Mouse (Mus musculus) cerebellum, adult 9-11 months (tissue): Measurements from ENCODE around the gene Cflar.
"Not testable (repeated sequence)": the region's sequence is repeated elsewhere in the genome, so short reads cannot be mapped to it uniquely, and the experiment has no call there.

Experiments used
- DNase-seq: peaks from one replicate; pipeline ENCODE4 v3.0.0; 2022

Gene Cflar

GRCm38 (mm10) chr1:58727747-58728589 lies 16.7 kb downstream of the Cflar start:
- peak; percentile 82 for DNase-seq

DNA sequence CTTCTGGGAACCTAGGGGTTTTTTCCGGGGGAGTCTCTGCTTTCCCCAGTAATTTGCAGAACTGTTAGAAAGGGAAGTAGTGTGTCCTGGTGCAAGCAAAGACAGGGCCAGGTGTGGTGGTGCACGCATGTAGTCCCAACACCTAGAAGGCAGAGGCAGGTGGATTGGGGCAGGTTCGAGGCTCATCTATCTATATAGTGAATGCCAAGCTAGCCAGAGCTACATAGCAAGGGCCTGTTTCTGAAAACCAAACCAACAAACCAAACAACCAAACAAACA lies 17.2 kb downstream of the Cflar start:
- no peak for DNase-seq

- DNase-seq = no peak
Measured at GRCm38 (mm10) chr1:58733636-58734035, 22.3 kb downstream of the Cflar start.

DNA sequence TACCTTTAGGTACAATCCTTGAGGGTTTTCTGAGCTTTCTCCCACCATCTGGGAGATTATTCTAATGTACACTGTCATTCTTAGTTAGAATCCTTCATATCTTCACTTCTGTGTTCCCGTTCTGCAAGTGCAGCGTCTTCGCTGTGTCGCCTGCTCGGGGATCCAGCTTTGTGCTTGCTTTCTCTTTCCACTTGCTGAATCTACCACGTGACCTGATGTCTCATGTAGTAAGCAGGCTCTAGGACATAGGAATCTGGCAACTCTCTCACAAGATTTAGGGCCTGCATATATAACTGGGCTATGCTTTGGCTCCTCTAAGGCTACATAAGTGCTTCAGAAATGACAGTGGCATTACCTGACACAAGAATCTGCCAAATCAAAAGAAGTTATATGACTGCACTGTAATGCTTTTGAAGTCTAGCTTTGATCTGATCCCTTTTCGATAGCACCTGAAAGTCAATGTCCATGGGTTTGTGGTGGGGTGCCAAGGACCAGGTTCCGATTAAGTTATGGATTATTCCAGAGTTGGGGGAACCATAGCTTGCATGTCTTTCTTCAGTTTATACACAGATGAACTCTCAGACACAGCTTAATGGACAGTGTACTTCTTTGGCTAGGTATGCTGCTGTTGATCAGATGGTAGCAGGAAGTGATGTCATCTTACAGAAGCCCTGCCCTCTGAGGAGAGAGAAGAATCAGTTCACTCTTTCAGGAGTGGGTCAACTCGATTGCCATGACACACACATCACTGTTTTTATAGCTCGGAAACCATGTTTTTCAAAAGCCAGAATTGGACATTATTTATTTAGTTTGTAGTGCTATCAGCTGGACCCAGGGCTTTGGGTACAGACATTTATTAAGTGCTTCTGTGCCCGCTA lies 23.0 kb downstream of the Cflar start:
- DNase-seq = no peak

DNA sequence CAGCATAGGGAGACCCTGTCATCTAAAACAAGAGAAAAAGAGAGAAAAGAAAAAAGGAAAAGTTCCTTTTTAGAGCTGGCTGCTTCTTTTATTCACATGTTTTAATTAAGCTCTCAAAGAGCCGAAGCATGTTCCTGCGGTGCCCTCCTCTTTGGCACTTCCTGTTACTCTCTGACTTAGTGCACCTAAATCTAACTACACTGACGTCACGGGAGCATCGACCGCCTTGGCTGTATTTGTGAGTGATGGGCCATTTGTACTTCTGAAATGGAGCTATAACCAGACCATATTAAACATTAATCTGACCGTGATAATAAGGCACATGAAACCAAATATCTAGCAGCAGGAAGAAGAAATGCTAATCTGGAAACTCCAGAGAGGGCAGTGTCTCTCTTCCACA lies 24.7 kb downstream of the Cflar start:
- no peak for DNase-seq

GRCm38 (mm10) chr1:58736968-58737367 lies 25.7 kb downstream of the Cflar start:
- DNase-seq = no peak

DNA sequence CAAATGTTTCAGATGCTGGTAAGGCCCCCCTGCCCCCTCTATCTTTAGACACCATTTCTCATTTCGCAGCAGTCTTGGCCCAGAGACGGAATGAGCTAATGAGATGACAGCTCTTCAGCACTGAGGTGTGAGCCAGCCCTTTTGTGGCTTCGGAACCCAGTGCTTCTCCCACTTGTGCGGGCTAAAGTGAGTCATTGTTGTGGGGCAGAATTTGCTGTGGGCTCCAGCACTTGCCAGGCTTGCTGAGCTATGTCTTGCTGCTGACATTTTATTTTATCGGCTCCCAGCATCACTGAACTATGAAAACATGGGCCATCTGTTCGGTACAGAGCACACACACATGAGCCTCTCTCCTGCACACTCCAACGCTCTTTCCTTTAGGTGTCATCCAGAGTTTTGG lies 28.2 kb downstream of the Cflar start:
- DNase-seq = peak; percentile 79

DNA sequence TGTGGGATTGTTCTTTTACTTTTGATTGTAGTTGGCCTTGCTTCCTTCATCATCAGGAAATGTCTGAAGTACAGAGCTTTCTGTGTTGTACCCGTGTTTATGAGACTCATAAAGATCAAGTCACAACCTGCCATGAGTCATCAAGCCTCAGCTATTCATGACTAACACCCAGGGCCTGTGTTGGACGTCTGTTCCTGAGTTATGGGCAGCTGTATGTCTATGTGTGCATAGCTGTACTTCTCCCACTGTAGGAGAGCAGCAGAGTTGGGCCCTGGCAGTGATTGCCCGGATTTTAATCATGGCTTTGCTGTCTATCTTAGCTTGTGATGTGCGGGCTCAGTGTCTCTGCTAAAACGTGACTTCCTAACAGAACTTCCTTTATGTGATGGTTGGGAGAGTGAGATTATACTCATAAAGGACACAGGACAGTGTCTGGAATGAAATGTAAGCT lies 31.3 kb downstream of the Cflar start:
- no peak for DNase-seq

- no peak for DNase-seq
Measured at GRCm38 (mm10) chr1:58743252-58743651, 31.9 kb downstream of the Cflar start.

GRCm38 (mm10) chr1:58744645-58745044 lies 33.3 kb downstream of the Cflar start:
- DNase-seq = no peak

- peak; percentile 68 for DNase-seq
Measured at GRCm38 (mm10) chr1:58746880-58747279, 35.6 kb downstream of the Cflar start.

DNA sequence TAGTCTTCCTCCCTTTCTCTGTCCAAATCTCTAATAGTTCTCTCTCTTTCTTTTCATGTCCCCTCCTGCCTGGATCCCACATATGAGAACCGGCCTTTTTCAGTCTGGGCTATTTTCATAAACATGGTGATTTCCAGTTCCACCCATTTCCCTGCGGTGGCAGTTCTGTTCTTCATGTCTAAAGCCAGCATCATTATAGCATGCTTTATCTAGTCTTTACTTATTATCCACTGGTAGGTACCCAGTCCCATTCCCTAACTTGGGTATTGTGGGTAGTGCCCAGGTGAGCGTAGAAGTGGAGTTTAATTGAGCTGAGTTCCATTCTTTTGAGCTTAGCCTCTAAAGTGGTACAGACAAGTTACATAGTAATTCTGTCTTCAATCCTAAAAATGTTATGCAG lies 48.1 kb downstream of the Cflar start:
- no peak for DNase-seq

GRCm38 (mm10) chr1:58760581-58760980 lies 49.3 kb downstream of the Cflar start:
- no peak for DNase-seq

GRCm38 (mm10) chr1:58761391-58762275 lies 50.3 kb downstream of the Cflar start:
- DNase-seq = not testable (repeated sequence)

DNA sequence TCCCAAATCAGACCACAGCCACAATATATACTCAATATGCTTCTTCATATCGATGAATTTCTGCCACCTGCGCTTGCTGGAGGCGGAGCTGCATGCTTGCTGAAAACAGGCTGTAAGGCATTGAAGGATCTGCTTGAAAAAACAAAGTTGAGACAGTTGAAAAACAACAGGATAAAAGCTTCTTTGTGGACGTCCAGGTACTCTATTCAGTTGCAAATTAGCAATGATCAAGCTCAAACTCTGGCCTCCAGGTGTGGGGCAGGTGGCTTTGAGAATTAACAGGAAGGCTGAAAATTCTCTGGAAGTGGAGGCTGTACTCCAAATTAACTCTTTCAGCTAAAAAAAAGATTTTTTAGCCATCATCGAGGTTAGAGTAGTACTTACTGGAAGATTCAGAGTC lies 51.3 kb downstream of the Cflar start:
- DNase-seq = no peak

DNA sequence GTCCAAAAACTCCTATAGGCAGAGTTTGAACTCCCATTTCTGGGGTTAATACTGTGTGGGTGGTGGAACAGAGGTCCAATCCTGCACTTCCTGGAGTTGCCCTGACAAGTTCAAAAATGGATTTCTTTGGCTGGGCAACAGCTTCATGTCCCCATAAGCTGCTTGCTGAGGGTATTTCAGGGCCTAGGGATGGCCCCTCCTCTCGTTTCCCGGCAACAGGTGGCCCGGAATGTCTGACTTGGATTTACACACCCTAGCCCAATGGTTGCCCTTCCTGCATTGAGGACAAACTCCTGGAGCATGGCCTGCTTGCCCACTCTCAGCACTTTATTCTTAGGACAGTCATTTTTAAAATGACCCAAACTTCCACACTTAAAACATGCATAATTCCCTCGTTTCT lies 55.1 kb downstream of the Cflar start:
- not testable (repeated sequence) for DNase-seq

- no peak for DNase-seq
Measured at GRCm38 (mm10) chr1:58769136-58769535, 57.8 kb downstream of the Cflar start.

DNA sequence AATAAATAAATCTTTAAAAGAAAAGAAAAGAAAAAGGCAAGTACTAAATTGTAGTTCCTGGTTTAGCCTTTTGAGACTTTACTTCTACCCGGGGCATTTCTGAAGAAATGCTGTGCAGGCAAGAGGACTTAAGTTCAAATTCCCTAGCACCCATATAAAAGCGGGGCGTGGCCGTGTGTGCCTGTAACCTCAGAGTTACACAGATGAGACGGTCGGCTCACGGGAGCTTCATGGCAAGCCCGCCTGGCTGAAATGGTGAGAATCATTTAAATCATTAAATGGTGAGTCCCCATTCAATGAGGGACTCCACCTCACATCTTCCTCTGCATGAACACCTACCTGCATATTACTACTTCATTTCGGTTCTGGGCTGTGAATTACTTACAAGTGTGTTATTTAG lies 58.4 kb downstream of the Cflar start:
- DNase-seq = no peak

DNA sequence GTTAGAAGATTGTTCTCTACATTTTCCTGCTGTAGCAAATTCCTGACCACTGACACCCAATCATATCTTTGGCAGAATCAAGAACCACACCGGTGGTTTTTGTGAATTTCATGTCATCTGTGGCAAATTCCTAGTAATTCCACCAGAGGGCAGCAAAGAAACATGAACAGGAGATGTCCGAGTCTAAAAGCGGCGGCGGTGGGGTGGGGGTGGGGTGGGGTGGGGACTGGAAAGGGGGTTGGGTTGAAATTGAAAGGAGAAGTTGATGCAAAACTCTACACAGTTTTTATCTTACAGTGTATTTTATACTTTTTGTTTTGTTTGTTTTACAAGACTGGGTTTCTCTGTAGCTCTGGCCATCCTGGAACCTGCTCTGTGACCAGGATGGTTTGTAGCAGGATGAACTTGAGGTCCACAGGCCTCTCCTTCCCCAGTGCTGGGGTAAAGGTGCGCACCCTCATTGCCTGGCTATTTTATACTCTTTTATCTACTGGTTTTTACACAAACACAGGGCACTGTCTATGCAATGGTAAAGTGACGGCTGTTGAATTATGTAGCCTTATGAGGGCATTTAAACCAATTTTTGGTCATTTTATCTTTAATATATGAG lies 58.9 kb downstream of the Cflar start:
- peak; percentile 40 for DNase-seq

- DNase-seq = no peak
Measured at GRCm38 (mm10) chr1:58772084-58772483, 60.8 kb downstream of the Cflar start.

DNA sequence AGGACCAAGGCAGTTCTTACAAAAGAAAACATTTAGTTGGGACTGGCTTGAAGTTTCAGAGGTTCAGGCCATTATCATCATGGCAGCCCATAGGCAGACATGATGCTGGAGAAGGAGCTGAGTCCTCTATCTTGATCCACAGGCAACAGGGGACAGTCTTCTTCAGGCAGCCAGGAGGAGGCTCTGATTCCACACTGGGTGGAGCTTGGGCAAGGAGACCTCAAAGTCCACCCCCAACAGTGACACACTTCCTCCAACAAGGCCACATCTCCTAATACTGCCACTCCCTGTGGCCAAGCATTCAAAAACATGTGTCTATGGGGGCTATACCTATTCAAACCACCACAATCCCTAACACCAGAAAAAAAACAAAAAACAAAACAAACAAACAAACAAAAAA lies 62.0 kb downstream of the Cflar start:
- no peak for DNase-seq

DNA sequence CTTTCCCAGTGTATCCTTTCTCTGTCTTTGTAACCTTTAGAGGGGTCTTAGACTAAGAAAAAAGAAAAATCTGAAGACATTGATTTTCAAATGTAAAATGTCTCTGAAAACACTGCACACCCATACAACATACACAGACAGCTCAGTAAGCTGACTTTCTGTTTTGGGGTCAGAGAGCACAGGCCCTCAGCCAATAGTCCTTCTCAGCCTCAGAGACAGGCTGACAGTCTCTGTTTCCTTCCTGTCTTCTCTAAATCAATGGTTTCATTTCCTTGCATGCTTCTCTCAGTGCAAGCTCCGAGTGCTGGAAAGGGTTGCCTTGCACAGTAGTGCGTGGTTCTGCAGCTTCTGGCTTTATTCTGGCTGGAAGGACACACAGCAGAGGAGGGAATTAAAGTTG lies 62.6 kb downstream of the Cflar start:
- no peak for DNase-seq

- no peak for DNase-seq
Measured at GRCm38 (mm10) chr1:58775361-58775760, 64.1 kb downstream of the Cflar start.
